Mouse (Mus musculus) cerebellum, adult 2 months (tissue): ENCODE results near the gene Gm21117. TPM values are rescaled to one million over a fixed set of nuclear protein-coding genes. Genes with fewer than 3 reads are reported as not detected.
"Not testable (repeated sequence)": the region's sequence is repeated elsewhere in the genome, so short reads cannot be mapped to it uniquely, and the experiment has no call there.

Experiments used
- DNase-seq, 2 experiments: peaks; one replicate each; pipeline ENCODE4 v3.0.0; 2021
- H3K27ac ChIP-seq: fragments of 200-500 bp; 2 replicates; pipeline ENCODE4 v1.5.1; 2012; ENCODE audit warnings: low read length, control low read depth, inconsistent platforms; ENCODE audit not compliant: insufficient read depth
- H3K27me3 ChIP-seq: fragments of 200-500 bp; 2 replicates; pipeline ENCODE4 v1.6.1; 2012; ENCODE audit warnings: inconsistent platforms, mild to moderate bottlenecking, low read length, moderate library complexity; ENCODE audit not compliant: control insufficient read depth, insufficient read depth
- H3K4me1 ChIP-seq: fragments of 200-500 bp; 2 replicates; pipeline ENCODE4 v1.6.1; 2011; ENCODE audit warnings: low read length; ENCODE audit not compliant: control insufficient read depth, insufficient read depth
- H3K4me3 ChIP-seq: fragments of 200-500 bp; replicated peaks from 2 replicates; pipeline ENCODE3; 2011; ENCODE audit warnings: mild to moderate bottlenecking, low read depth, low read length, control low read depth; ENCODE audit not compliant: insufficient read depth
- WGBS: fragments of 180-500 bp; shearing (Covaris S2); methylation state at CpG from one replicate; pipeline ENCODE4 v1.1.7; 2018; 5-methylcytosine and 5-hydroxymethylcytosine counted together
- polyA plus RNA-seq: library from polyadenylated mRNA; depleted of rRNA; stranded (reverse); fragments of >200 nt; gene quantifications from 2 replicates; pipeline ENCODE4 v1.2.3, GENCODE M21; 2012; rRNA removed

The Gm21117 gene
- polyA plus RNA-seq, result not detected in 2 replicates

DNA sequence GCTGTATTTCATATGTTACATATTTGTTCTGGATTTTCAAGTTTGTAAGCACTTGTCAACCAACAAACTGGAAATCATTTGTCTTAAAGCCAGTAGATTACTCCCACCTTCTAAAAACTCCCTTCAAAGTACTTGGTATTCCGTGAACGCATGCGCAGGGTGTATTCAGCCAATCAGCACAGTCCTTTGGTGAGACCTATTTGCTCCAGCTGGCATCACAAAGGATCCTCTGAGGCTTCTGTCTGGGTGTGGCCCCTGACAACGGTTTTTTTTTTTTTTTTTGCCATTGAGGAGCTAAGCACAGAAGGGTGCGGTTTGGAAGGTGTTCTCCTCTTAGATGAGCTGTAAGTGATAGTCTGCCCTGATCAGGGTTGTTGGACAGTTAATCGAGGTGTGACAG lies at the start of gene Gm21117:
TSS of gene Gm21117 (plus strand) at position 301 of the 400 bp plus-strand sequence.
- no CpG with 5 or more reads among the region's 6 CpGs for WGBS
- not testable (repeated sequence) for DNase-seq, H3K4me3 ChIP-seq, H3K27ac ChIP-seq, H3K27me3 ChIP-seq, H3K4me1 ChIP-seq
